Comparison of ENCODE assay signal across 8 mouse cellular contexts in genomic region chr2:55437007-55437949, GRCm38 (mm10). TPM values are rescaled to one million over a fixed set of nuclear protein-coding genes. Genes with fewer than 3 reads are reported as not detected.
DNase-seq lines count a peak whose midpoint lies in the region; ATAC-seq lines count a peak whose summit lies in the region.

No protein-coding gene starts in this region.

- H3K27me3 ChIP-seq in kidney, embryonic 14.5 days (ENCODE audit: control insufficient read depth, insufficient read depth, low read length), result peaks cover 34% of the 10 kb centered on the region
- H3K27me3 ChIP-seq in limb, embryonic 10.5 days (ENCODE audit: low read depth, poor library complexity, severe bottlenecking), result peaks cover 52% of the 10 kb centered on the region
- peaks cover 2% of the 10 kb centered on the region; the same call in 1 of the 2 replicates for H3K27me3 ChIP-seq in neural tube, embryonic 14.5 days (ENCODE audit: control insufficient read depth, insufficient read depth, low read length)

- intact Hi-C loops in heart, postnatal 10 days (cut with DNase I), result loop anchor here (5.0 kb wide), 1 partner anchor 40 kb away; no protein-coding TSS in a partner anchor

- DNase-seq in kidney, postnatal 10 days, result no peak
- peak; percentile 53 for DNase-seq in embryo, embryonic 10 days (ENCODE audit: low spot score)
- peak; percentile 17 to 18 for DNase-seq in heart, postnatal 10 days
- DNase-seq in limb, embryonic 10.5 days (ENCODE audit: low spot score), result peak; percentile 44
- DNase-seq in c-Kit-positive CD71-positive TER-119-positive erythroid progenitor cells, embryonic 14.5 days (ENCODE audit: low spot score), result no peak
- no peak for DNase-seq in ovary, adult 18-20 months (ENCODE audit: low spot score)

- ATAC-seq in kidney, embryonic 14.5 days (ENCODE audit: low FRiP score, low TSS enrichment), result peak; percentile 21; the same call in 1 of the 2 replicates
- peak; percentile 44 for ATAC-seq in neural tube, embryonic 14.5 days (ENCODE audit: low read depth)

- peaks cover 13% of the 10 kb centered on the region for H3K4me1 ChIP-seq in kidney, embryonic 14.5 days (ENCODE audit: control insufficient read depth, insufficient read depth, low read length)
- H3K4me1 ChIP-seq in limb, embryonic 10.5 days, result peaks cover 25% of the 10 kb centered on the region
- H3K4me1 ChIP-seq in neural tube, embryonic 14.5 days (ENCODE audit: control insufficient read depth, insufficient read depth, low read length), result peaks cover 4% of the 10 kb centered on the region; the same call in 1 of the 2 replicates

- under 1% methylated on average over 50 of the region's 51 CpGs for WGBS in kidney, embryonic 14.5 days
- WGBS in limb, embryonic 10.5 days, result 1% methylated on average over 51 of the region's 51 CpGs
- WGBS in neural tube, embryonic 14.5 days, result 1% methylated on average over 51 of the region's 51 CpGs

- no peak overlapping the region for H3K27ac ChIP-seq in kidney, embryonic 14.5 days (ENCODE audit: low read depth, low read length)
- H3K27ac ChIP-seq in limb, embryonic 10.5 days, result no peak overlapping the region
- H3K27ac ChIP-seq in neural tube, embryonic 14.5 days (ENCODE audit: low read depth, low read length), result no peak overlapping the region

- H3K4me2 ChIP-seq in kidney, embryonic 14.5 days (replicated peaks; ENCODE audit: low read depth, low read length), result peak overlapping the region; percentile 56
- H3K4me2 ChIP-seq in neural tube, embryonic 14.5 days (ENCODE audit: low read depth, low read length), result peak overlapping the region; percentile 85

- H3K9me3 ChIP-seq in kidney, embryonic 14.5 days (ENCODE audit: control insufficient read depth, low read length), result no peaks in the 10 kb centered on the region
- no peaks in the 10 kb centered on the region for H3K9me3 ChIP-seq in limb, embryonic 10.5 days (replicated peaks)
- no peaks in the 10 kb centered on the region for H3K9me3 ChIP-seq in neural tube, embryonic 14.5 days (ENCODE audit: control insufficient read depth, low read length)

- 0 out of 2 replicates have a peak overlapping the region, but pooled peaks have one; percentile 40 for H3K9ac ChIP-seq in kidney, embryonic 14.5 days (ENCODE audit: low read depth, low read length)
- H3K9ac ChIP-seq in neural tube, embryonic 14.5 days (replicated peaks; ENCODE audit: low read depth, low read length), result peak overlapping the region; percentile 67

- peak overlapping the region; percentile 36 for H3K4me3 ChIP-seq in kidney, embryonic 14.5 days (ENCODE audit: low read length)
- peak overlapping the region; percentile 52 for H3K4me3 ChIP-seq in limb, embryonic 10.5 days
- peak overlapping the region; percentile 59 for H3K4me3 ChIP-seq in neural tube, embryonic 14.5 days (ENCODE audit: low read depth, low read length)

- H3K36me3 ChIP-seq in kidney, embryonic 14.5 days (ENCODE audit: control insufficient read depth, insufficient read depth, low read length), result no peaks in the 10 kb centered on the region
- no peaks in the 10 kb centered on the region for H3K36me3 ChIP-seq in limb, embryonic 10.5 days
- no peaks in the 10 kb centered on the region for H3K36me3 ChIP-seq in neural tube, embryonic 14.5 days (ENCODE audit: control insufficient read depth, insufficient read depth, low read length)

RNA-seq across cellular contexts. Expression of gene Kcnj3, which starts 1.5 kb away (rescaled TPM):
- not detected in 2 replicates for polyA plus RNA-seq in kidney, embryonic 14.5 days (2014; fragmentation: Nextera tagmentation; extraction: Ambion mirVana)
- total RNA-seq in heart, postnatal 10 days (2021), result 10 to 100 TPM; 15.3 to 27.8 TPM
- polyA plus RNA-seq in limb, embryonic 10.5 days (2016; fragmentation: Nextera tagmentation; extraction: Ambion mirVana), result 0.19 TPM in 1 of 2 replicates, not detected in the other
- 8.1 and 8.4 TPM in 2 replicates for polyA plus RNA-seq in neural tube, embryonic 14.5 days (2014; fragmentation: Nextera tagmentation; extraction: Ambion mirVana)

Comparison
In these comparisons a context has a peak if more than half of its experiments do, and no peak if none do; other contexts are left out.
1. DNase-seq: peak in embryo, embryonic 10 days (single experiment), heart, postnatal 10 days (2 of 2) and limb, embryonic 10.5 days (single experiment); none in kidney, postnatal 10 days (single experiment), c-Kit-positive CD71-positive TER-119-positive erythroid progenitor cells, embryonic 14.5 days (single experiment) and ovary, adult 18-20 months (single experiment).
2. Peak in every context shown above with its lines, with median percentiles within 50 percentile points of each other: H3K4me3 ChIP-seq.